Mouse (Mus musculus) CD8-positive naive resting alpha-beta T cell, adult 2 months (primary cell): ENCODE data around the gene Grin3b.
A peak's percentile ranks its signal among the peaks of the same experiment; 100 is the strongest.

Experiments
- DNase-seq, 2 experiments: peaks; one replicate each; pipeline ENCODE4 v3.0.0; 2022; ENCODE audit warnings: low read depth in 2 of 2, low spot score in 2 of 2

Grin3b gene

GRCm38 (mm10) chr10:79964727-79965126 lies 5.8 kb upstream of the Grin3b start:
- no peak for DNase-seq

DNA sequence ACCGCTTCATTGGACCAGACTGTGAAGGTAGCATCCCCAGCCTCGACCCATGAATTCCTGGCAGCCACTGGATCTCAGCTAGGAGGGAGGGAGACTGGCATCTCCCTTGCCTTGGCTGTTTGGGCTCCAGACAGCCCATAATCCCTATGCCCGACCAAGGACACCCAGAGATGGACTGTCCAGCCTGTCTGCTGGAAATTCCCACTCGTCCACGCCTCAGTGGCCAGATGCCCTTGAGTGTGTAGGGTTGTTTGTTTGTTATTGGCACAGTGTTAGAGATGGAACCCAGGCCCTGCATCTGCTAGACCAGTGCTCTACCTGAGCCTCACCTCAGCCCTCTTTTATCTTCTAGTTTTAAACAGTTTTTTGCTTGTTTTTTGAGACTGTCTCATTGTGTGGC lies 5.2 kb upstream of the Grin3b start:
- DNase-seq: no peak

DNA sequence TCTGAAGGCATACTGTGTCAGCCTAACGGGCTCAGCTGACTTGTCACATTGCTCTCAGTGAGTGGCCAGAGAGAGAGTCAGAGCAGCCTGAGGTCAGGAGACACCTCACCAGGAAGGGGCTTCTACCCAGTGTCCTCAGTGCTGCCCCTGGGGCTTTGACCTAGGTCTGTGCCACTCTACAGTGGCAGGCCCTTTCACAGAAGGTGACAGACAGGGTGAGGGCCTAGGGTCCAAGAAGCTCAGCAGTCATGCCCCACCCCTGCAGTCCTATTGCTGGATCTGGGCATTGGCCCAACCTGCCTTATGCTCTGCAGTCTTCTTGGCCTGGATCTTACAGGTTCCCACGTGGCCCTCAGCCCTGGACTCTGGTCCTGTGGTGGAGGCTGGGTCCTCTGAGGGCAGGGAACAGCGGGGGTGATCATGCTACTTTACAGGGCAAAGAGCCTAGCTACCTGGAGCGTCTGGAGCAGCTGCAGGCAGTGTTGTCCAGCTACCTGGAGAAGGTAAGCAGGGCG lies 3.6 kb upstream of the Grin3b start:
- no peak for DNase-seq

DNA sequence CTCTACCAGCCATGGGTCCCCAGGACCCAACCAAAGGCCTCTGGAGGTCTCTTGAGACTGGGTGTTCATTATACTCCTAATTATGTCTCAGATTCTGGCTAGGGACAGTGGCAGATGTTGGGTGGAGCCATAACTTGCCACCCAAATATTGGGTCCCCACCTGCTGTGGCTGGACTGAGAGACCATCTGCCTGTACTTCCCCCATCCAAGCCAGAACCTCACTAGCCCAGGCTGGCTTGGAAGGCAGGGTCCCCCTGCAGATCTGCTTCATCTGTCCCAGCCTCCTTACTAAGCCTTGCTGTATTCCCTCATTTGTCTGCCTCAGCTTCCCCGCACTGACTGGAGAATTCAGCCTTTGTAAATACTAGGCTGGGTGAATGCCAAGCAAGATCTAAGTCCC lies 2.3 kb upstream of the Grin3b start:
- no peak for DNase-seq

DNA sequence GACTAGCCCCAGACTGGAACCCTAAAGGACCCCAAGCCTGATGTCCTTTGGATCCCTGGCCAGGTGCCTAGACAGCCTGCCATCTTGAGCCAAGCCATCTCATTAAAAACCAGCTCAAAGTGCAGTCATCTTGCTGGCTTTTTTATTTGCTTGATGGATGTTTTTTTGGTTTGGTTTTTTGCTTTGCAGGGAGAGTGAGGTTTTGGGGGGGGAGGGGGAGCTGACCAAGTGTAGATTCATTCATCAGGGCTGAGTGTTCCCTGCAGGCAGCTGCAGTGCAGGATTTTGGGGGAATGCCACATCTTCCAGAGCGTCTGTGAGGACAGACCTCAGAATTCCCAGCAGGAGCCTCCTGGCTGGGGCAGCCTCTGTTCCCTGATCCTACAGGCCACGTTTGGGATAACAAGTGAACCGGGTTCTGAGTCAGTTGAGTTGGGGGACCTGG lies 1.4 kb upstream of the Grin3b start:
- DNase-seq: no peak

DNA sequence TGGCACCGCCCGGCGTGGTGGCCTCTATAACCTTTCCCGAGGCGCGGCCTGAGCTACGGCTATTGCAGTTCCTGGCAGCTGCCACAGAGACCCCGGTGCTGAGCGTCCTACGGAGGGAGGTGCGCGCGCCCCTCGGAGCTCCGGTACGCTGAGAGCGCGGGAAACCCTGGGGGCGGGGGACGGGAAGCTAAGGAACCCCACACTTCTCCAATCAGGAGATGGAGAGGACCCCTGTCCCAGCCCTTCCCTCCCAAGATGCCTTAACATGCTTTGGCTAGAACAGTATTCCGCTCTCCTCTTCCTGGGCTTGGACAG lies 625 bp downstream of the Grin3b start:
- no peak for DNase-seq

DNA sequence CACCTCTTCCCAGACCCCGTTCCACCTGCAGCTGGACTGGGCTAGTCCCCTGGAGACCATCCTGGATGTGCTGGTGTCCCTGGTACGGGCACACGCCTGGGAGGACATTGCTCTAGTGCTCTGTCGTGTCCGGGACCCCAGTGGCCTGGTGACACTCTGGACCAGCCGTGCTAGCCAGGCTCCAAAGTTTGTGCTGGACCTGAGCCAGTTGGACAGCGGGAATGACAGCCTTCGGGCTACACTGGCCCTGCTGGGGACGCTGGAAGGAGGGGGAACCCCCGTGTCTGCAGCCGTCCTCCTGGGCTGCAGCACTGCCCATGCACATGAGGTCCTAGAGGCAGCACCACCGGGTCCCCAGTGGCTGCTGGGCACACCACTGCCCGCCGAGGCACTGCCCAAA lies 2.3 kb downstream of the Grin3b start:
- no peak for DNase-seq

DNA sequence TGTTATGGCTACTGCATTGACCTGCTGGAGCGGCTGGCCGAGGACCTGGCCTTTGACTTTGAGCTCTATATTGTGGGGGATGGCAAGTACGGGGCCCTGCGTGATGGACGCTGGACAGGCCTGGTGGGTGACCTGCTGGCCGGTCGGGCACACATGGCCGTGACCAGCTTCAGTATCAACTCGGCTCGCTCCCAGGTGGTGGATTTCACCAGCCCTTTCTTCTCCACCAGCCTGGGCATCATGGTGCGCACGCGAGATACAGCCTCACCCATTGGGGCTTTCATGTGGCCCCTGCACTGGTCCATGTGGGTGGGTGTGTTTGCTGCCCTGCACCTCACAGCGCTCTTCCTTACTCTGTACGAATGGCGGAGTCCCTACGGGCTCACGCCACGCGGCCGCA lies 3.6 kb downstream of the Grin3b start:
- no peak for DNase-seq

DNA sequence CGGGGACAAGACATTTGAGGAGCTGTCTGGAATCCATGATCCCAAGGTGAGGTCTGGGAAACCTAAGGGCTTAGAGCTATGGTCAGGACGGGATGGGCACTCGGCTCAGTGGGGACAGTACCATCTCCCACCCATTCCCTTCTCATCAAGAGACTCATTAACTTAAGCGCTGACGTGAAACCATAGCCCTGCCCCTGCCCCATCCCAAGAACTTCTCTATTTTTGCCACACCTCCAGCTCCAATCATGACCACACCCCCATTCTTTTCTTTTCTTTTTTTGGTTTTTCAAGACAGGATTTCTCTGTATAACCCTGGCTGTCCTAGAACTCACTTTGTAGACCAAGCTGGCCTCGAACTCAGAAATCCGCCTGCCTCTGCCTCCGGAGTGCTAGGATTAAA lies 4.2 kb downstream of the Grin3b start:
- DNase-seq: no peak

GRCm38 (mm10) chr10:79976071-79976721 lies 5.7 kb downstream of the Grin3b start:
- no peak for DNase-seq

GRCm38 (mm10) chr10:79976722-79977107 lies 6.2 kb downstream of the Grin3b start:
- no peak for DNase-seq

DNA sequence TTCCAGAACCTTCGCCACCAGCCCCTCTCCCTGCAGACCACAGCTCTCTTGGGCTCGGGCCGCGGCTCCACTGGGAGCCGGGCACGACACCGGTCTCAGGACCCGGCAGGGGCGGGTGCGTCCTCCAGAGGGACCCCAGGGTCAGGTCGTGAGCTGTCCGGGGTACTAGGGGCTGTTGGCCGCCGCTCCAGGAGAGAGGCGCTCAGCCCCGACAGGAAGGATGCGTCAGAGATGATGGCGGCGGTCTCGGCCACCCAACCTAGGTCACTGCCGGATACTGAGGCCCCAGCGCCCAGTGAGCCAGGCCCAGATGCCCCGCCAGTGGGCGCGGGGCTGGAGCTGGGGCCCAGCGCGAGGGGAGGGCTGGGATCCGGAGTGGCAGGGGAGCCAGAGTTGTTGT lies 6.8 kb downstream of the Grin3b start:
- DNase-seq: no peak

DNA sequence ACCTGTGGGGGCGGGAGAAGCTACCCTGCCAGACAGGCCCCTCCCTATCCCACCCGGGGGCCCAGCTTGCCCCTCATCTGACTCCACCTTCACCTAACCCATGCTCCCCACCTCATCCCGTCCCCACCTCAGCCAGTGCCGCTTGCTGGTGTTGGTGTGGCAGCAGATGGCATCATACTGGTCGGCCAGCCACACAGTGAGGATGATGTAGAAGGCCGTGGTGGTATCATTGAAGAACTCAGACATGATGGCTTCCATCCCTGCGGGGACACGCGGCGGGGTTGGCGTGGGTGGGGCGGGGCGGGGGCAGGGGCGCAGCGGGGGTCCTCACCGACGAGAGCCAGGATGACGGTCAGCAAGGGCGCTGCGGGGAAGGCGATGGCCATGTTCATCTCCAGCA lies 7.5 kb downstream of the Grin3b start:
- no peak for DNase-seq

DNA sequence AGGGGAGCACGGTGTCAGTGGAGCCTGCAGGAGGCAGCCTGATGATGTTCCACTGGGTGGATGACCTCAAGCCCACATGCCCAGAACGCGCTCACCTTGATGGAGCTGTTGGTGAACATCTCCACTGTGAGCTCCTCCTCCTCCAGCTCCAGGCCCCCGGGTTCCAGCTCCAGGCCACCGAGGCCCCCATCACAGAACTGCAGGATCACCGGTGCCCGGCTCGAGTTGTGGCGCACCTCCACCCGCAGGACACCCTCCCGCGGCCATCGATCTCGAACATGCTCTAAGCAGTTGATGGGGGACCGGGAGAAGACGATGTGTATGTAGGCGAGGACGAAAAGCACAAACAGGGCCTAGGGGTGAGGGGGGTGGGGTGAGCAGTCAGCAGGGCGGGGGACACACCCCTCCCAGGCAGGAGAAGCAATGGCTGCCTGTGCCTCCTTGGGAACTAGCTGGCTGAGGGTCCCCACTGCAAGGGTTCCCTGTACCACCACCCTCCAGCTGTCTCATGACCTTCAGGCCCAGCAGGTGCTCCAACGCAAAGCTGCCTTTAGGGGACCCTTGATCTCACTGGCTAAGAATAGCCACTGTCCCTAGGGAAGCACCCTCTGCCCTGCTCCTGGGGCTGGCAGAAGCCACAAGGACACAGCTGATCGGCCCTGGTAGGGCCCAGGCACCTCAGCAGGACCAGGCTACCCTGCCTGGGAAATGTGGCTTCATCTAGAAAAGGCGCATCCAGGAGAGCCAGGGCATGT lies 9.1 kb downstream of the Grin3b start:
- DNase-seq: no peak

GRCm38 (mm10) chr10:79983205-79983604 lies 12.7 kb downstream of the Grin3b start:
- no peak for DNase-seq

- peak; percentile 60 to 67 for DNase-seq
Measured at GRCm38 (mm10) chr10:79983670-79984069, 13.2 kb downstream of the Grin3b start.

DNA sequence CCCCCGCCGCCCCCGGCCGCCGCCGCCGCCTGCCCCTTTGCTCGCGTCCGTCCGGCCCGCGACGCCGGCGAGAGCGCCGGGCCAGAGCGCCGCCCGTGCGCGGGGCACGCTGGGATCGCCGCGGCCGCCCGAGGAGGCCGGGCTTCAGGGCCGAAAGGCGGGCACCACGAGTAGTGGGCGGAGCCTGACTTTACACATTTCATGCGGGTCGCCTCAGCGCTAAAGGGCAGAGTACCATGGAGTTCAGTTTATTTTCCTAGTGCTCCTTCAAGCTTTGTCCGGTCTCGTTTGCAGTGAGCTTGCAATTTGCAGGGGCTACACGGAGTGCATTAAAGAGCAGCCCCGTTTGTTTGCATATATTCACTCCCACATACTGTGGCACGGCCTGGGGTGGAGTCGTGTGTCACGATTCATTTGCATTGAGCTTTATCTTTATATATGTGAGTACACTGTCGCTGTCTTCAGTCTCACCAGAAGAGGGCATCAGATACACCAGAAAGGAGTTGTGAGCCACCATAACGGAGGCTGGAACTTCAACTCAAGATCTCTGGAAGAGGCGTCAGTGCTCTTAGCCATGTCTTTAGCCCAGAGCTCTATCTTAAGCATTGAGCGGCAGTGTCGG lies 13.8 kb downstream of the Grin3b start, which contains the start of gene Tmem259:
Gene Tmem259 (minus strand): TSS at position 136 of the 622 bp plus-strand sequence.
- DNase-seq: peak; percentile 71 to 80

DNA sequence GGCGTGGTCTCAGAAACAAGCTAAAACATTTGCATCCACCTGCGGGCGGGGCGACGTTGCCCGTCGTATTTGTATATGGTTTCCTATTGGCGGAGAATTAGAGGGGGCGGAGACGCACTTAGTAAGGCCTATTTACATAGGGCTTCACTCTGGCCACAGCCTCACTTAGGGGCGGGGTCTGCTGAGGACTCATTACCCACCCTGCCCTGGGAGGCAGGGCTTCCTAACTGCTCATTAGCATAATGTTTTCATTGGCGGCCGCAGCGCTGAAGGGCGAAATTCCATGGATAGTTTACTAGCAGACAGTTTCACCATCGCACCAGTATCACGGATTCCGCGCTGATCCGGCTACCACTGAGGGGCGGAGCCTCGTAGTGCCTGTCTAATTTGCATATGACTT lies 14.4 kb downstream of the Grin3b start:
- peak; percentile 91 to 94 for DNase-seq

- peak; percentile 45 to 58 for DNase-seq
Measured at GRCm38 (mm10) chr10:79985334-79986231, 15.1 kb downstream of the Grin3b start.

DNA sequence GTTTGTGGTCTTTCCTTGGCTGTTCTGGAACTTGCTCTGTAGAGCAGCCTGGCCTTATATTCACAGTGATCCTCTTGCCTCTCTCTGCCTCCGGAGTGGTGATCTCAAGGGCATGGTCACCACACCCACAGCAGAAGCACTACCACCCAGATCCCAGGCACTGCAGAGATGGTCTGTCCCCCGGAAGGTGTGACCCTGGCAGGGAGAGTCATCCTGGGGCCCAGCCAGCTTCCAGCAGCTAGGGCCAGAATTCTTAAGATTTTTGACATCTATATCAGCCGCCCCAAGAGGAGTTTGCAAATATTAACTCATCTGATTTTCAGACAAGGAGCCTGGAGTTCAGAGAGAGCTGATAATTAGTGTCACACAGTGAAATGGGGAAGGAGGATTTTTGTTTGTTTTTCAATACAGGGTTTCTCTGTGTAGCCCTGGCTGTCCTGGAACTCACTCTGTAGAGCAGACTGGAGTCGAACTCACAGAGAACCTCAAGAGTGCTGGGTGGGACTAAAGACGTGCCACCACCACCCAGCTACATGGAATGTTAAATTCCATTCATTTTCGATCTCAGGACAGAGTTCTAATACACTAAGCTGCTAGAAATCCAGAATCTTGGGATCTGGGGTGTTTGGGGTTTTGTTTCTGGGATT lies 15.8 kb downstream of the Grin3b start:
- peak in 1 of 2 experiments; percentile 9 for DNase-seq

GRCm38 (mm10) chr10:79986963-79987362 lies 16.4 kb downstream of the Grin3b start:
- peak; percentile 90 to 95 for DNase-seq
